Mouse (Mus musculus): ENCODE measurements around the gene Tspan11.

The Tspan11 gene

GRCm38 (mm10) chr6:127928682-127929081 lies 41.3 kb downstream of the Tspan11 start:
- no peak for DNase-seq (ENCODE audit: extremely low read depth, low read depth, low spot score)

- no peak for DNase-seq (ENCODE audit: extremely low read depth, low read depth, low spot score)
Measured at GRCm38 (mm10) chr6:127932697-127933096, 45.3 kb downstream of the Tspan11 start.

- DNase-seq (ENCODE audit: extremely low read depth, low read depth, low spot score): no peak
Measured at GRCm38 (mm10) chr6:127933841-127934240, 46.5 kb downstream of the Tspan11 start.

GRCm38 (mm10) chr6:127935105-127935504 lies 47.7 kb downstream of the Tspan11 start:
- DNase-seq (ENCODE audit: extremely low read depth, low read depth, low spot score): no peak

GRCm38 (mm10) chr6:127942421-127942820 lies 55.0 kb downstream of the Tspan11 start:
- no peak for DNase-seq (ENCODE audit: extremely low read depth, low read depth, low spot score)

GRCm38 (mm10) chr6:127945725-127946124 lies 58.3 kb downstream of the Tspan11 start:
- peak; percentile 4 for DNase-seq (ENCODE audit: extremely low read depth, low read depth, low spot score)

GRCm38 (mm10) chr6:127948656-127949055 lies 61.3 kb downstream of the Tspan11 start:
- DNase-seq (ENCODE audit: extremely low read depth, low read depth, low spot score): no peak

GRCm38 (mm10) chr6:127949885-127950284 lies 62.5 kb downstream of the Tspan11 start:
- no peak for DNase-seq (ENCODE audit: extremely low read depth, low read depth, low spot score)

GRCm38 (mm10) chr6:127953071-127953470 lies 65.7 kb downstream of the Tspan11 start:
- no peak for DNase-seq (ENCODE audit: extremely low read depth, low read depth, low spot score)

GRCm38 (mm10) chr6:127956172-127956571 lies 68.8 kb downstream of the Tspan11 start:
- DNase-seq (ENCODE audit: extremely low read depth, low read depth, low spot score): no peak

GRCm38 (mm10) chr6:127960203-127960602 lies 72.8 kb downstream of the Tspan11 start:
- no peak for DNase-seq (ENCODE audit: extremely low read depth, low read depth, low spot score)

- no peak for DNase-seq (ENCODE audit: extremely low read depth, low read depth, low spot score)
Measured at GRCm38 (mm10) chr6:127965497-127965896, 78.1 kb downstream of the Tspan11 start.

- no peak for DNase-seq (ENCODE audit: extremely low read depth, low read depth, low spot score)
Measured at GRCm38 (mm10) chr6:127969709-127970108, 82.3 kb downstream of the Tspan11 start.

- DNase-seq (ENCODE audit: extremely low read depth, low read depth, low spot score): no peak
Measured at GRCm38 (mm10) chr6:127970120-127970519, 82.7 kb downstream of the Tspan11 start.

GRCm38 (mm10) chr6:127970848-127971247 lies 83.5 kb downstream of the Tspan11 start:
- no peak for DNase-seq (ENCODE audit: extremely low read depth, low read depth, low spot score)

GRCm38 (mm10) chr6:127971931-127972330 lies 84.5 kb downstream of the Tspan11 start:
- DNase-seq (ENCODE audit: extremely low read depth, low read depth, low spot score): no peak

GRCm38 (mm10) chr6:127973553-127973952 lies 86.2 kb downstream of the Tspan11 start:
- DNase-seq (ENCODE audit: extremely low read depth, low read depth, low spot score): no peak

GRCm38 (mm10) chr6:127974000-127974399 lies 86.6 kb downstream of the Tspan11 start:
- DNase-seq (ENCODE audit: extremely low read depth, low read depth, low spot score): no peak

GRCm38 (mm10) chr6:127976695-127977094 lies 89.3 kb downstream of the Tspan11 start:
- no peak for DNase-seq (ENCODE audit: extremely low read depth, low read depth, low spot score)

GRCm38 (mm10) chr6:127978941-127979340 lies 91.6 kb downstream of the Tspan11 start:
- no peak for DNase-seq (ENCODE audit: extremely low read depth, low read depth, low spot score)

GRCm38 (mm10) chr6:127979831-127980230 lies 92.4 kb downstream of the Tspan11 start:
- DNase-seq (ENCODE audit: extremely low read depth, low read depth, low spot score): no peak

- DNase-seq (ENCODE audit: extremely low read depth, low read depth, low spot score): no peak
Measured at GRCm38 (mm10) chr6:127980381-127981045, 93.1 kb downstream of the Tspan11 start.

GRCm38 (mm10) chr6:127981176-127981575 lies 93.8 kb downstream of the Tspan11 start:
- no peak for DNase-seq (ENCODE audit: extremely low read depth, low read depth, low spot score)
